Mouse (Mus musculus) midbrain, embryonic 11.5 days (tissue): ENCODE data around the gene Gch1. TPM values are rescaled to one million over a fixed set of nuclear protein-coding genes. Genes with fewer than 3 reads are reported as not detected.

Experiments used
- ATAC-seq: fragments of 200-750 bp; cut with Nextera tagmentation; 2 replicates; pipeline ENCODE4 v1.8.0; 2017; ENCODE audit warnings: moderate TSS enrichment, moderate library complexity; ENCODE audit not compliant: low FRiP score
- DNase-seq: peaks from one replicate; pipeline ENCODE4 v3.0.0; 2015; ENCODE audit warnings: low spot score; ENCODE audit errors: missing footprints
- H3K27ac ChIP-seq: fragments of 300-500 bp; sonication (generic); 2 replicates; pipeline ENCODE4 v1.5.1; 2014; ENCODE audit warnings: low read depth, low read length
- H3K27me3 ChIP-seq: fragments of 300-500 bp; sonication (generic); 2 replicates; pipeline ENCODE4 v1.6.1; 2014; ENCODE audit warnings: mild to moderate bottlenecking, low read length, moderate library complexity, mixed read lengths; ENCODE audit not compliant: control insufficient read depth, insufficient read depth
- H3K36me3 ChIP-seq: fragments of 300-500 bp; sonication (generic); 2 replicates; pipeline ENCODE4 v1.6.1; 2014; ENCODE audit warnings: mild to moderate bottlenecking, low read length, moderate library complexity, mixed read lengths; ENCODE audit not compliant: control insufficient read depth, insufficient read depth
- H3K4me1 ChIP-seq: fragments of 300-500 bp; sonication (generic); 2 replicates; pipeline ENCODE4 v1.6.1; 2014; ENCODE audit warnings: low read length; ENCODE audit not compliant: control insufficient read depth, insufficient read depth
- H3K4me2 ChIP-seq: fragments of 300-500 bp; sonication (generic); 2 replicates; pipeline ENCODE4 v1.6.1; 2014; ENCODE audit warnings: mild to moderate bottlenecking, moderate library complexity
- H3K4me3 ChIP-seq: fragments of 300-500 bp; sonication (generic); 2 replicates; pipeline ENCODE4 v1.5.1; 2014; ENCODE audit warnings: low read depth, low read length
- H3K9ac ChIP-seq: fragments of 300-500 bp; sonication (generic); 2 replicates; pipeline ENCODE4 v1.6.1; 2014; ENCODE audit warnings: low read length
- H3K9me3 ChIP-seq: fragments of 300-500 bp; sonication (generic); 2 replicates; pipeline ENCODE4 v1.6.1; 2016; ENCODE audit warnings: low read length; ENCODE audit not compliant: control insufficient read depth
- WGBS: fragments of 180-500 bp; shearing (Covaris S2); extraction: QIAGEN DNeasy Blood & Tissue Kit; methylation state at CpG from one replicate; pipeline ENCODE4 v1.1.7; 2014; 5-methylcytosine and 5-hydroxymethylcytosine counted together
- polyA plus RNA-seq: library from polyadenylated mRNA; unstranded; fragments of >200 nt; fragmentation: Nextera tagmentation; extraction: Ambion mirVana; gene quantifications from 2 replicates; pipeline ENCODE4 v1.2.1, GENCODE M21; 2014

Gch1 gene
- polyA plus RNA-seq, 1 experiment from 2014 or later = 2.9 TPM

- 96% methylated on average over 3 of the region's 3 CpGs for WGBS
- no peak overlapping the region for H3K4me2 ChIP-seq
Observed at GRCm38 (mm10) chr14:47154303-47154702, 34.9 kb downstream of the Gch1 start.

GRCm38 (mm10) chr14:47151306-47151705 lies 37.9 kb downstream of the Gch1 start:
- Histone ChIP-seq H3K36me3 (no peaks in the 10 kb centered on the region), H3K9me3 (no peaks in the 10 kb centered on the region), H3K4me3 (no peak overlapping the region), H3K9ac (no peak overlapping the region), H3K27me3 (no peaks in the 10 kb centered on the region), H3K4me2 (no peak overlapping the region), H3K4me1 (no peaks in the 10 kb centered on the region), H3K27ac (no peak overlapping the region)
- ATAC-seq (no peak), DNase-seq (no peak)
- 90% methylated on average over 6 of the region's 6 CpGs for WGBS

More at GRCm38 (mm10) chr14:47154303-47154702, 34.9 kb downstream of the Gch1 start:
- Histone ChIP-seq H3K4me1 (no peaks in the 10 kb centered on the region), H3K9ac (no peak overlapping the region), H3K9me3 (no peaks in the 10 kb centered on the region), H3K36me3 (no peaks in the 10 kb centered on the region), H3K27ac (no peak overlapping the region), H3K27me3 (no peaks in the 10 kb centered on the region), H3K4me3 (no peak overlapping the region)
- ATAC-seq (no peak), DNase-seq (no peak)

GRCm38 (mm10) chr14:47144326-47144725 lies 44.9 kb downstream of the Gch1 start:
- H3K9me3 ChIP-seq = no peaks in the 10 kb centered on the region
- H3K4me3 ChIP-seq = no peak overlapping the region
- H3K4me2 ChIP-seq = no peak overlapping the region
- H3K9ac ChIP-seq = no peak overlapping the region
- ATAC-seq (no peak), DNase-seq (no peak)
- no peaks in the 10 kb centered on the region for H3K36me3 ChIP-seq
- H3K27me3 ChIP-seq = no peaks in the 10 kb centered on the region
- no peak overlapping the region for H3K27ac ChIP-seq
- WGBS = 95% methylated on average over 5 of the region's 5 CpGs
- H3K4me1 ChIP-seq = no peaks in the 10 kb centered on the region

- H3K4me3 ChIP-seq = no peak overlapping the region
- DNase-seq (no peak), ATAC-seq (no peak)
- no peak overlapping the region for H3K27ac ChIP-seq
- H3K9me3 ChIP-seq = no peaks in the 10 kb centered on the region
- no peaks in the 10 kb centered on the region for H3K4me1 ChIP-seq
- no peak overlapping the region for H3K9ac ChIP-seq
- H3K27me3 ChIP-seq = no peaks in the 10 kb centered on the region
- 79% methylated on average over 3 of the region's 3 CpGs for WGBS
- no peak overlapping the region for H3K4me2 ChIP-seq
- no peaks in the 10 kb centered on the region for H3K36me3 ChIP-seq
Observed at GRCm38 (mm10) chr14:47138853-47139252, 50.4 kb downstream of the Gch1 start.

GRCm38 (mm10) chr14:47136637-47137036 lies 52.6 kb downstream of the Gch1 start:
- Histone ChIP-seq H3K4me3 (no peak overlapping the region), H3K9me3 (no peaks in the 10 kb centered on the region), H3K27me3 (no peaks in the 10 kb centered on the region), H3K4me2 (no peak overlapping the region), H3K9ac (no peak overlapping the region), H3K4me1 (no peaks in the 10 kb centered on the region), H3K27ac (no peak overlapping the region), H3K36me3 (no peaks in the 10 kb centered on the region)
- WGBS = 89% methylated on average over 5 of the region's 5 CpGs
- DNase-seq (no peak), ATAC-seq (no peak)

GRCm38 (mm10) chr14:47133948-47134347 lies 55.3 kb downstream of the Gch1 start:
- no peaks in the 10 kb centered on the region for H3K27me3 ChIP-seq
- no peak overlapping the region for H3K4me2 ChIP-seq
- no peak overlapping the region for H3K9ac ChIP-seq
- no peak overlapping the region for H3K27ac ChIP-seq
- no peak for ATAC-seq
- no peaks in the 10 kb centered on the region for H3K36me3 ChIP-seq
- DNase-seq = no peak
- no peaks in the 10 kb centered on the region for H3K4me1 ChIP-seq
- H3K9me3 ChIP-seq = no peaks in the 10 kb centered on the region
- H3K4me3 ChIP-seq = no peak overlapping the region
- 84% methylated on average over 10 of the region's 10 CpGs for WGBS

- Histone ChIP-seq H3K36me3 (no peaks in the 10 kb centered on the region), H3K4me1 (no peaks in the 10 kb centered on the region), H3K4me3 (no peak overlapping the region), H3K27ac (no peak overlapping the region), H3K9me3 (no peaks in the 10 kb centered on the region), H3K27me3 (no peaks in the 10 kb centered on the region), H3K4me2 (no peak overlapping the region), H3K9ac (no peak overlapping the region)
- ATAC-seq = no peak
- WGBS = 91% methylated on average over 5 of the region's 5 CpGs
- DNase-seq = no peak
Observed at GRCm38 (mm10) chr14:47127987-47128386, 61.2 kb downstream of the Gch1 start.

GRCm38 (mm10) chr14:47117522-47117921 lies 71.7 kb downstream of the Gch1 start:
- no peaks in the 10 kb centered on the region for H3K4me1 ChIP-seq
- H3K27ac ChIP-seq = no peak overlapping the region
- peak; percentile 54 for DNase-seq
- no peak overlapping the region for H3K4me2 ChIP-seq
- no peak for ATAC-seq
- H3K36me3 ChIP-seq = no peaks in the 10 kb centered on the region
- no peaks in the 10 kb centered on the region for H3K27me3 ChIP-seq
- WGBS = 82% methylated on average over 7 of the region's 7 CpGs
- H3K9me3 ChIP-seq = no peaks in the 10 kb centered on the region
- no peak overlapping the region for H3K4me3 ChIP-seq
- H3K9ac ChIP-seq = no peak overlapping the region

GRCm38 (mm10) chr14:47116062-47116762 lies 73.0 kb downstream of the Gch1 start:
- Histone ChIP-seq H3K27me3 (no peaks in the 10 kb centered on the region), H3K4me3 (no peak overlapping the region), H3K9ac (no peak overlapping the region), H3K9me3 (no peaks in the 10 kb centered on the region), H3K36me3 (no peaks in the 10 kb centered on the region), H3K4me1 (no peaks in the 10 kb centered on the region), H3K27ac (no peak overlapping the region), H3K4me2 (no peak overlapping the region)
- DNase-seq = peak; percentile 26
- 90% methylated on average over 10 of the region's 10 CpGs for WGBS
- ATAC-seq = no peak
